Mouse (Mus musculus) bone marrow, adult 2 months (tissue): ENCODE results near the gene Ppp2r5d.

Source experiments
- CTCF ChIP-seq: fragments of 200-500 bp; IDR thresholded peaks from 2 replicates; pipeline ENCODE4 v1.5.1; 2011; ENCODE audit warnings: low read length, control low read depth; ENCODE audit not compliant: control insufficient read depth, insufficient read depth
- POLR2A ChIP-seq: fragments of 200-500 bp; IDR thresholded peaks from 2 replicates; pipeline ENCODE4 v1.6.1; 2011; ENCODE audit warnings: low read depth, mild to moderate bottlenecking, control low read depth, low read length, borderline replicate concordance; ENCODE audit not compliant: control insufficient read depth

- no peak for TF ChIP-seq POLR2A
- TF ChIP-seq CTCF, result no peak
Measured at GRCm38 (mm10) chr17:46661351-46661750, 43.6 kb downstream of the Ppp2r5d start.
